Mouse (Mus musculus) mature B cell (primary cell): ENCODE data around the gene Mrgprf.

Source experiments
- in situ Hi-C: fragments of 300-500 bp; cut with MboI; formaldehyde crosslinking; loops from 2 replicates; pipeline ENCODE4 v1.14.3; 2019

Gene Mrgprf

GRCm38 (mm10) chr7:145299562-145300320 is 887 bp upstream of the Mrgprf start:
- in situ Hi-C loops, result no loop called here

- in situ Hi-C loops, result no loop called here
Observed at GRCm38 (mm10) chr7:145301008-145301340, 346 bp downstream of the Mrgprf start.

- in situ Hi-C loops, result no loop called here
Observed at GRCm38 (mm10) chr7:145301341-145302005, 845 bp downstream of the Mrgprf start.

GRCm38 (mm10) chr7:145302488-145303285 is 2.1 kb downstream of the Mrgprf start:
- in situ Hi-C loops, result no loop called here

- in situ Hi-C loops, result no loop called here
Observed at GRCm38 (mm10) chr7:145304153-145304552, 3.5 kb downstream of the Mrgprf start.

GRCm38 (mm10) chr7:145307636-145308035 is 7.0 kb downstream of the Mrgprf start:
- in situ Hi-C loops, result no loop called here

- in situ Hi-C loops, result no loop called here
Observed at GRCm38 (mm10) chr7:145308061-145308675, 7.5 kb downstream of the Mrgprf start.

- in situ Hi-C loops, result no loop called here
Observed at GRCm38 (mm10) chr7:145308866-145309265, 8.2 kb downstream of the Mrgprf start.

GRCm38 (mm10) chr7:145309877-145310276 is 9.2 kb downstream of the Mrgprf start:
- in situ Hi-C loops, result no loop called here

GRCm38 (mm10) chr7:145310526-145310925 is 9.9 kb downstream of the Mrgprf start:
- in situ Hi-C loops, result no loop called here

- in situ Hi-C loops, result no loop called here
Observed at GRCm38 (mm10) chr7:145312137-145312536, 11.5 kb downstream of the Mrgprf start.

GRCm38 (mm10) chr7:145314785-145315411 is 14.3 kb downstream of the Mrgprf start, which contains the start of gene Mrgprd:
Gene Mrgprd (plus strand): TSS chr7:145314835.
- in situ Hi-C loops, result no loop called here

GRCm38 (mm10) chr7:145317522-145317921 is 16.9 kb downstream of the Mrgprf start:
- in situ Hi-C loops, result no loop called here

GRCm38 (mm10) chr7:145319481-145319880 is 18.9 kb downstream of the Mrgprf start:
- in situ Hi-C loops, result no loop called here

GRCm38 (mm10) chr7:145323607-145324006 is 23.0 kb downstream of the Mrgprf start:
- in situ Hi-C loops, result no loop called here

- in situ Hi-C loops, result no loop called here
Observed at GRCm38 (mm10) chr7:145325697-145326096, 25.1 kb downstream of the Mrgprf start.

GRCm38 (mm10) chr7:145329982-145330381 is 29.4 kb downstream of the Mrgprf start:
- in situ Hi-C loops, result no loop called here

GRCm38 (mm10) chr7:145330641-145331040 is 30.0 kb downstream of the Mrgprf start:
- in situ Hi-C loops, result no loop called here

- in situ Hi-C loops, result no loop called here
Observed at GRCm38 (mm10) chr7:145332376-145333041, 31.9 kb downstream of the Mrgprf start.

- in situ Hi-C loops, result no loop called here
Observed at GRCm38 (mm10) chr7:145333936-145334335, 33.3 kb downstream of the Mrgprf start.

- in situ Hi-C loops, result no loop called here
Observed at GRCm38 (mm10) chr7:145334428-145335027, 33.9 kb downstream of the Mrgprf start.
